Mouse (Mus musculus) stomach, postnatal 0 days (tissue): ENCODE data around the gene Ankfy1.

ENCODE experiments used
- CTCF ChIP-seq: IDR thresholded peaks from 2 replicates; pipeline ENCODE4 v1.5.1; 2016; ENCODE audit warnings: antibody characterized with exemption, low read depth, mild to moderate bottlenecking, moderate library complexity
- EP300 ChIP-seq: optimal IDR thresholded peaks from 2 replicates; pipeline ENCODE3; 2016; ENCODE audit warnings: antibody characterized with exemption

GRCm38 (mm10) chr11:72764270-72764669 is 74.5 kb downstream of the Ankfy1 start:
- TF ChIP-seq CTCF = no peak
- no peak for TF ChIP-seq EP300
